Comparison of ENCODE assay signal across 23 mouse cellular contexts in the genomic region with DNA sequence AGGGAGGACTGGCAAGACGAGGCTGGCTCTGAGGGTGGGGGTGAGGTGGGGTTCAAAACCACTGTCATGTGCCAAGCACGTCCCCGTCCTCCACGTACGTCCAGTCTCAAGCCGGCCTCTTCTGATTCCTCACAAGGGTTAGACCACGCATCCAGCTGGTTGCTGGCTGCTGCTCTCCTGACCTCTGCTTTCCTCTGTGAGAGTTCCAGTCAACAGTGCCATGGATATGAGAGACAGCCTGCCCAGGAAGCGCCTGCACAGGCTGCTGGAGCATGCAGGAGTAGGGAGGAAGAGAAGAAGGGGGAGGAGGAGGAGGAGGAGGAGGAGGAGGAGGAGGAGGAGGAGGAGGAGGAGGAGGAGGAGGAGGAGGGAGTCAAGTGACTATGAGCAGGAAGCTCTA.
DNase-seq lines count a peak whose midpoint lies in the region; ATAC-seq lines count a peak whose summit lies in the region.
"Had no signal": no experiment of that assay in that cellular context is flagged by ENCODE, and none has a peak within 500 bp of the region (broad histone marks: within the 10 kb centered on the region; RNA-seq: fewer than 3 reads in every experiment).

No protein-coding gene starts in this region.

- H3K4me3 ChIP-seq in hindbrain, embryonic 10.5 days, result no peak overlapping the region
- H3K4me3 ChIP-seq in hindbrain, embryonic 14.5 days (replicated peaks; ENCODE audit: low read length), result no peak overlapping the region
- H3K4me3 ChIP-seq in neural tube, embryonic 13.5 days, result no peak overlapping the region
- no peak overlapping the region for H3K4me3 ChIP-seq in neural tube, embryonic 15.5 days (replicated peaks)
- H3K4me3 ChIP-seq: embryonic facial prominence, embryonic 12.5 days; forebrain, embryonic 15.5 days; hindbrain, embryonic 15.5 days; layer of hippocampus, adult 2 months; limb, embryonic 15.5 days; liver, embryonic 15.5 days; midbrain, embryonic 15.5 days had no signal

- no peak overlapping the region for H3K9ac ChIP-seq in hindbrain, embryonic 14.5 days
- H3K9ac ChIP-seq in neural tube, embryonic 13.5 days, result no peak overlapping the region
- H3K9ac ChIP-seq in neural tube, embryonic 15.5 days (replicated peaks), result no peak overlapping the region; the same call in 1 of the 2 replicates
- H3K9ac ChIP-seq: embryonic facial prominence, embryonic 12.5 days; forebrain, embryonic 15.5 days; hindbrain, embryonic 15.5 days; limb, embryonic 15.5 days; liver, embryonic 15.5 days; midbrain, embryonic 15.5 days had no signal

- H3K27ac ChIP-seq in hindbrain, embryonic 10.5 days, result 0 out of 2 replicates have a peak overlapping the region, but pooled peaks have one; percentile 30
- no peak overlapping the region for H3K27ac ChIP-seq in hindbrain, embryonic 14.5 days
- H3K27ac ChIP-seq in neural tube, embryonic 13.5 days (replicated peaks), result no peak overlapping the region
- H3K27ac ChIP-seq in neural tube, embryonic 15.5 days (replicated peaks), result no peak overlapping the region
- H3K27ac ChIP-seq: embryonic facial prominence, embryonic 12.5 days; forebrain, embryonic 15.5 days; hindbrain, embryonic 15.5 days; layer of hippocampus, adult 2 months; limb, embryonic 15.5 days; liver, embryonic 15.5 days; midbrain, embryonic 15.5 days had no signal

- ATAC-seq in hindbrain, embryonic 14.5 days (ENCODE audit: low FRiP score), result no peak
- 0 out of 2 replicates have a peak, but pooled peaks have one; percentile 38 for ATAC-seq in neural tube, embryonic 13.5 days (ENCODE audit: low read depth)
- no peak for ATAC-seq in neural tube, embryonic 15.5 days (ENCODE audit: low FRiP score)
- ATAC-seq: forebrain, embryonic 15.5 days; intestine, embryonic 16.5 days; midbrain, embryonic 15.5 days had no signal

- peaks cover 34% of the 10 kb centered on the region for H3K4me1 ChIP-seq in hindbrain, embryonic 10.5 days (replicated peaks)
- peaks cover under 1% of the 10 kb centered on the region; the same call in 1 of the 2 replicates for H3K4me1 ChIP-seq in hindbrain, embryonic 14.5 days (replicated peaks; ENCODE audit: control insufficient read depth, insufficient read depth, low read length)
- peaks cover 20% of the 10 kb centered on the region for H3K4me1 ChIP-seq in neural tube, embryonic 13.5 days (replicated peaks)
- peaks cover 21% of the 10 kb centered on the region for H3K4me1 ChIP-seq in neural tube, embryonic 15.5 days
- H3K4me1 ChIP-seq: embryonic facial prominence, embryonic 12.5 days; forebrain, embryonic 15.5 days; limb, embryonic 15.5 days; liver, embryonic 15.5 days had no signal

- H3K27me3 ChIP-seq in hindbrain, embryonic 10.5 days (ENCODE audit: insufficient read depth, poor library complexity, severe bottlenecking), result 0 out of 2 replicates have a peak, but pooled peaks cover 4% of the 10 kb centered on the region
- no peaks in the 10 kb centered on the region for H3K27me3 ChIP-seq in hindbrain, embryonic 14.5 days (ENCODE audit: control insufficient read depth, insufficient read depth, low read length)
- peaks cover 7% of the 10 kb centered on the region for H3K27me3 ChIP-seq in neural tube, embryonic 13.5 days
- no peaks in the 10 kb centered on the region for H3K27me3 ChIP-seq in neural tube, embryonic 15.5 days (replicated peaks)
- H3K27me3 ChIP-seq: embryonic facial prominence, embryonic 12.5 days; forebrain, embryonic 15.5 days; hindbrain, embryonic 15.5 days; limb, embryonic 15.5 days; liver, embryonic 15.5 days; midbrain, embryonic 15.5 days had no signal

- H3K9me3 ChIP-seq in hindbrain, embryonic 10.5 days, result no peaks in the 10 kb centered on the region
- no peaks in the 10 kb centered on the region for H3K9me3 ChIP-seq in hindbrain, embryonic 14.5 days (ENCODE audit: control insufficient read depth, low read length)
- no peaks in the 10 kb centered on the region for H3K9me3 ChIP-seq in neural tube, embryonic 13.5 days
- H3K9me3 ChIP-seq in neural tube, embryonic 15.5 days (replicated peaks), result no peaks in the 10 kb centered on the region
- H3K9me3 ChIP-seq: embryonic facial prominence, embryonic 12.5 days; forebrain, embryonic 15.5 days; hindbrain, embryonic 15.5 days; limb, embryonic 15.5 days; liver, embryonic 15.5 days; midbrain, embryonic 15.5 days had no signal

- DNase-seq in hindbrain, embryonic 10.5 days (ENCODE audit: low spot score), result no peak
- DNase-seq in hindbrain, embryonic 14.5 days (ENCODE audit: low spot score), result no peak
- DNase-seq in kidney, postnatal 4 days, result peak; percentile 5 to 22
- DNase-seq in kidney, postnatal 25 days, result no peak
- DNase-seq in right cerebral cortex, postnatal 4 days, result no peak
- DNase-seq: adrenal gland, postnatal 36 days; cerebellum, adult 18-20 months; cerebellum, postnatal 25 days; gastrocnemius, postnatal 36 days; heart, postnatal 14 days; layer of hippocampus, postnatal 36 days; right cerebral cortex, postnatal 25 days had no signal

- H3K36me3 ChIP-seq in hindbrain, embryonic 10.5 days, result no peaks in the 10 kb centered on the region
- no peaks in the 10 kb centered on the region for H3K36me3 ChIP-seq in hindbrain, embryonic 14.5 days (replicated peaks; ENCODE audit: control insufficient read depth, insufficient read depth)
- no peaks in the 10 kb centered on the region for H3K36me3 ChIP-seq in neural tube, embryonic 13.5 days
- no peaks in the 10 kb centered on the region for H3K36me3 ChIP-seq in neural tube, embryonic 15.5 days
- H3K36me3 ChIP-seq: embryonic facial prominence, embryonic 12.5 days; forebrain, embryonic 15.5 days; hindbrain, embryonic 15.5 days; limb, embryonic 15.5 days; liver, embryonic 15.5 days; midbrain, embryonic 15.5 days had no signal

- H3K4me2 ChIP-seq in hindbrain, embryonic 14.5 days (replicated peaks), result no peak overlapping the region
- no peak overlapping the region for H3K4me2 ChIP-seq in neural tube, embryonic 13.5 days
- no peak overlapping the region for H3K4me2 ChIP-seq in neural tube, embryonic 15.5 days
- H3K4me2 ChIP-seq: embryonic facial prominence, embryonic 12.5 days; forebrain, embryonic 15.5 days; heart, embryonic 11.5 days; hindbrain, embryonic 15.5 days; limb, embryonic 15.5 days; liver, embryonic 15.5 days; midbrain, embryonic 15.5 days had no signal

- WGBS in hindbrain, embryonic 10.5 days, result 53% methylated on average over 8 of the region's 8 CpGs
- 65% methylated on average over 8 of the region's 8 CpGs for WGBS in hindbrain, embryonic 14.5 days
- 57% methylated on average over 8 of the region's 8 CpGs for WGBS in neural tube, embryonic 13.5 days
- 66% methylated on average over 8 of the region's 8 CpGs for WGBS in neural tube, embryonic 15.5 days

Comparison
In these comparisons a context has a peak if more than half of its experiments do, and no peak if none do; other contexts are left out.
1. DNase-seq: peak in kidney, postnatal 4 days (2 of 2); none in hindbrain, embryonic 10.5 days (single experiment), hindbrain, embryonic 14.5 days (single experiment), kidney, postnatal 25 days (0 of 2) and right cerebral cortex, postnatal 4 days (single experiment).